Mouse (Mus musculus) forebrain, postnatal 0 days (tissue): ENCODE data around the gene Dhps. TPM values are rescaled to one million over a fixed set of nuclear protein-coding genes. Genes with fewer than 3 reads are reported as not detected.

ENCODE experiments used
- ATAC-seq: fragments of 200-750 bp; cut with Nextera tagmentation; 2 replicates; pipeline ENCODE4 v1.8.0; 2017; ENCODE audit warnings: mild to moderate bottlenecking, moderate library complexity
- DNase-seq: peaks from one replicate; pipeline ENCODE4 v3.0.0-alpha.2; 2015
- H3K27ac ChIP-seq: fragments of 300-500 bp; sonication (generic); 2 replicates; pipeline ENCODE4 v1.5.1; 2014; ENCODE audit warnings: low read depth, mild to moderate bottlenecking, antibody characterized with exemption, low read length, moderate library complexity, mixed read lengths
- H3K27me3 ChIP-seq: fragments of 300-500 bp; sonication (generic); 2 replicates; pipeline ENCODE4 v1.6.1; 2014; ENCODE audit warnings: mild to moderate bottlenecking, low read length, mixed read lengths; ENCODE audit not compliant: insufficient read depth
- H3K36me3 ChIP-seq: fragments of 300-500 bp; sonication (generic); 2 replicates; pipeline ENCODE4 v1.6.1; 2014; ENCODE audit warnings: mild to moderate bottlenecking, moderate library complexity; ENCODE audit not compliant: insufficient read depth
- H3K4me1 ChIP-seq: fragments of 300-500 bp; sonication (generic); 2 replicates; pipeline ENCODE4 v1.6.1; 2014; ENCODE audit warnings: antibody characterized with exemption; ENCODE audit not compliant: insufficient read depth
- H3K4me2 ChIP-seq: fragments of 300-500 bp; sonication (generic); 2 replicates; pipeline ENCODE4 v1.6.1; 2014; ENCODE audit warnings: low read depth, mild to moderate bottlenecking, moderate library complexity
- H3K4me3 ChIP-seq: fragments of 300-500 bp; sonication (generic); 2 replicates; pipeline ENCODE4 v1.5.1; 2014; ENCODE audit warnings: low read depth, low read length, mixed read lengths
- H3K9ac ChIP-seq: fragments of 300-500 bp; sonication (generic); 2 replicates; pipeline ENCODE4 v1.6.1; 2014; ENCODE audit warnings: mild to moderate bottlenecking
- H3K9me3 ChIP-seq: fragments of 300-500 bp; sonication (generic); 2 replicates; pipeline ENCODE4 v1.6.1; 2016; ENCODE audit warnings: low read length
- CTCF ChIP-seq: sonication (generic); IDR thresholded peaks from 2 replicates; pipeline ENCODE4 v1.5.1; 2016; ENCODE audit warnings: antibody characterized with exemption, control low read depth, low read depth
- WGBS: fragments of 180-500 bp; shearing (Covaris S2); extraction: QIAGEN DNeasy Blood & Tissue Kit; methylation state at CpG from one replicate; pipeline ENCODE4 v1.1.7; 2014; 5-methylcytosine and 5-hydroxymethylcytosine counted together
- polyA plus RNA-seq: library from polyadenylated mRNA; unstranded; fragments of >200 nt; fragmentation: Nextera tagmentation; extraction: Ambion mirVana; gene quantifications from 2 replicates; pipeline ENCODE4 v1.2.1, GENCODE M21; 2015
- total RNA-seq: library from RNA; depleted of rRNA; stranded (reverse); fragments of >200 nt; gene quantifications from 2 replicates; pipeline ENCODE4 v1.2.3, GENCODE M21; 2014; rRNA removed

Gene Dhps
- total RNA-seq: 63.1 and 74.3 TPM in 2 replicates
- polyA plus RNA-seq: 104 and 118 TPM in 2 replicates

DNA sequence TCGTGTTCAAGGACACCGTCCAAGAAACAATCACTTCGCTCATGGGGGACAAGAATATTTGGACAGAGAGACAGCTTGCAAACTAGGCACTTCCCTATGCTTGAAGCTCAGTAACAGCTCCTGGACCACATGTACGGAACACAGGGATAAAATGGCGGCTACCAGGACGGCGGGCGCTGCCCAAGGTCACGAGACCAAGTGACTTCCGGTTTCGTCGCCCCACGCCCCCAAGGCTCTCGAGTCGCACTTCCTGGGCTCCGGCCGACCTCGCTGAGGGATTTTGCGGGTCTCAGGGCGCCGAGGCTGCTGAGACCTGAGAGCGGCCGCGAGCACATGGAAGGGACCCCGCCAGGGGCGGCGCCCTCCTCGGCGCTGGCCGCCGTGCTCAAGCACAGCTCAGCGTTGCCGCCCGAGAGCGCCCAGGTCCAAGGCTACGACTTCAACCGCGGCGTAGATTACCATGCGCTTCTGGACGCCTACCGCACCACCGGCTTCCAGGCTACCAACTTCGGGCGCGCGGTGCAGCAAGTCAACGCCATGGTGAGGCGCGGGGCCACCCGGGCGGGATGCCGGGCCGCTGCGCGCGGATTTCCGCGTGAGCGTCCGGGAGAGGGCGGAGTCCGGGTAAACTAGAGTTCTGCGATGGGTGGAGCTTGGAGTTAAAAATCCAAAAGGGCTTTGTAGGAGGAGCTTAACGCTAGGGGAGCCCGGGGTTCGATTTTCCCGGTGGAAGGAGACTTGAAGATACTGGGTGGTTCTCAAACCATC, at the start of gene Dhps:
Gene Dhps (plus strand): TSS at position 244 of the 768 bp plus-strand sequence.
- Histone ChIP-seq H3K9me3 (no peaks in the 10 kb centered on the region), H3K4me3 (peak within 1 kb of the TSS; percentile 94), H3K4me2 (peak within 1 kb of the TSS; percentile 69), H3K36me3 (peaks cover 55% of the 10 kb centered on the region), H3K9ac (peak within 1 kb of the TSS; percentile 85), H3K27ac (peak within 1 kb of the TSS; percentile 94), H3K4me1 (peaks cover 12% of the 10 kb centered on the region), H3K27me3 (no peaks in the 10 kb centered on the region)
- no peak; the same call in 1 of the 2 replicates for TF ChIP-seq CTCF
- peak; percentile 96 for ATAC-seq
- peak; percentile 94 for DNase-seq
- under 1% methylated on average over 67 of the region's 68 CpGs for WGBS

DNA sequence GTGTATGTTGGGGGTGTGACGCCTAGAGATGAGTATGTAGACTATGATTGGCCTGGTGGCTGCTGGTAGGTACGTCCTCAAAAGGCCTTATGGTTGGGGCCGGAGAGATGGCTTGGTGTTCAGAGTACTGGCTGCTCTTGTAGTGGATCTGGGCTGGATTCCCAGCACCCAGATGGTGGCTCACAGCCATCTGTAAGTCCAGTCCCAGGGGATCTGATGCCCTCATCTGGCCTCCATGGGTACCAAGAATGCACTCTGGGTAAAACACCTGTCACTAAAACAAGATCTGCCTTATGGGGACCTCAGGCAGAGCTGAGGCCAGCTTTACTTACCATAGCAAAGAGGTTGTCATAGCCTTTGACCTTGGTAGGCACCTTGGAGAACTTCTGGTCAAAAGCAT, 47.7 kb upstream of the Dhps start:
- Histone ChIP-seq H3K9me3 (no peaks in the 10 kb centered on the region), H3K4me3 (no peak overlapping the region), H3K27ac (no peak overlapping the region), H3K4me2 (no peak overlapping the region), H3K36me3 (peaks cover 32% of the 10 kb centered on the region), H3K4me1 (peaks cover 30% of the 10 kb centered on the region), H3K27me3 (no peaks in the 10 kb centered on the region), H3K9ac (no peak overlapping the region)
- 94% methylated on average over 3 of the region's 3 CpGs for WGBS
- ATAC-seq: no peak
- no peak for DNase-seq
- no peak for TF ChIP-seq CTCF

DNA sequence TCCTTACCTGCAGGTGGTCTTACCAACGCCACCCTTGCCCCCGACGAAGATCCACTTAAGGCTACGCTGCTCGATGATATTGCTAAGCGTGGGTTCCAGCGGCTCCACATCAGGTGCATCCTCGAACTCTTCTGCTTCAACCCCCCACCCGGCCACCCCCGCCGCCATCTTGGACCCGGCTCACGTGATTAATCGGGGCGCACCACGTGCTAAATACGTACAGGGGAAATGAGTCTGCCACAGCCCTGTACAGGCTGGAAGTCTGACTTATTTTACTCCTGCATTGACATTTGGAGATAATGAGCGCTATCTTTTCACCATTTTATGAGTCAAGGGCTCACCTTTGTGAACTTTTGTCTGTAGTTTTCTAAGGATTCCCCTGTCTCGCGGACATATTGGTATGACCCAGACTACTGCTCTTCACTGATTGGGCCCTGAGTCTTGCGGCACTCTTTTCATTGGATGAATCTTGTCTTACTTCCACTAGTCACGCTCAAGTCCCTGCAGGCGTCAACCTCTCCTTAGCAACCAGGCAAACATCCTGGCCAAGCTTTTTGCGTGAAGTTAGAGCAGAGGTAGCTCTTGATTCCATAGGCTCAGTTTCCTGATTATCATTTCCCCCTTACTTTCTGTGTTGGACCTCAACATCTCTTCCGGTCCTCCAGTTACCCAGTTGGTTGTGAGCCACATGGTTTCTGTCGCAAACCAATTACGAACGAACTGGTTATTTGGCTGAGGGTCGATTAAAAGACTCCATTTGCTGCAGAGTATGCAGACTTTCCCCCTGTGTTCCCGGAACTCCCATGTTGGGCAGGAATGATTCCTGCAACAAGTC, 46.2 kb upstream of the Dhps start, which contains the start of gene Asna1:
Gene Asna1 (minus strand): TSS at position 184 of the 835 bp plus-strand sequence.
- no peaks in the 10 kb centered on the region for H3K9me3 ChIP-seq
- H3K4me3 ChIP-seq: peak within 1 kb of the TSS; percentile 71
- DNase-seq (peak; percentile 97), ATAC-seq (peak; percentile 96)
- WGBS: 4% methylated on average over 30 of the region's 30 CpGs
- peaks cover 31% of the 10 kb centered on the region for H3K4me1 ChIP-seq
- peak within 1 kb of the TSS; percentile 92 for H3K27ac ChIP-seq
- peaks cover 31% of the 10 kb centered on the region for H3K36me3 ChIP-seq
- peak within 1 kb of the TSS; percentile 81 for H3K4me2 ChIP-seq
- peak within 1 kb of the TSS; percentile 66 for H3K9ac ChIP-seq
- no peak for TF ChIP-seq CTCF
- no peaks in the 10 kb centered on the region for H3K27me3 ChIP-seq

DNA sequence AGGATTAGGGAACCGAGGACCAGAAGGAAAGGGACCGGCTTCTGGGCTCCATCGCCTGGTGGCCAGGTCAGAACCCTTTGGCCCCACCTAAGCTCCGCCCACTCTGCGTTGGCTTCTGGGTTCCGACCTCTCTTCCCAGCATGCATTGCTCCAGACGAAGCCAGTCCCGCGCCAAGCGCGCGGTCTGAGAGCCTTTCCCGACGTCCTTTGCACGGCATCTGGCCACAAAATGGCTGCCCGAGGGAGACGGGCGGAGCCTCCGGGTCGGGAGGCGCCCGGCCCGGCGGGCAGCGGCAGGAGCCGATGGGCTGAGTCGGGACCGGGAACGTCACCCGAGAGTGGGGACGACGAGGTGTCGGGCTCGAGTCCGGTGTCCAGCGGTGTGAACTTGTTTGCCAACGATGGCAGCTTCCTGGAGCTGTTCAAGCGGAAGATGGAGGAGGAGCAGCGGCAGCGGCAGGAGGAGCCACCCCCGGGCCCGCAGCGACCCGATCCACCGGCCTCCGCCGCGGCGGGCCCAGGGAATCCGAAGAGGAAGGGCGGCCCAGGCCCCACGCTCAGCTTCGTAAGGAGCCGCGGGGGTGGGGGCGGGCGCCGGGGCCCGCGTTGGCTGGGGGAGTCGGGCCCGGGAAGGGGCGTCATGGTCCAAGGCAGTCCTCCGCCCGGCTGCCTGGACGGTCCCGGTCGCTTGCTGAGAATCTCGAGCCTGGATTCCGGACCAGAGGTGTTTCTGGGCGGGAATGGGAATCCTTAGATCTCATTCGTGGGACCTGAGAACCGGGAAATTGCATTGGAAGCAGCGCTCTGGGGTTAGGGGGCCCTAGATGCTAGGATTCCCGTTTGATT, 44.7 kb upstream of the Dhps start, which contains the start of gene Trir:
Gene Trir (plus strand): TSS at position 154 of the 846 bp plus-strand sequence.
- Histone ChIP-seq H3K9me3 (no peaks in the 10 kb centered on the region), H3K9ac (peak within 1 kb of the TSS; percentile 97), H3K4me2 (peak within 1 kb of the TSS; percentile 81), H3K4me3 (peak within 1 kb of the TSS; percentile 87), H3K4me1 (peaks cover 31% of the 10 kb centered on the region), H3K27ac (peak within 1 kb of the TSS; percentile 92), H3K36me3 (peaks cover 32% of the 10 kb centered on the region), H3K27me3 (no peaks in the 10 kb centered on the region)
- ATAC-seq (peak; percentile 75), DNase-seq (peak; percentile 96)
- WGBS: 1% methylated on average over 69 of the region's 75 CpGs
- TF ChIP-seq CTCF: no peak

DNA sequence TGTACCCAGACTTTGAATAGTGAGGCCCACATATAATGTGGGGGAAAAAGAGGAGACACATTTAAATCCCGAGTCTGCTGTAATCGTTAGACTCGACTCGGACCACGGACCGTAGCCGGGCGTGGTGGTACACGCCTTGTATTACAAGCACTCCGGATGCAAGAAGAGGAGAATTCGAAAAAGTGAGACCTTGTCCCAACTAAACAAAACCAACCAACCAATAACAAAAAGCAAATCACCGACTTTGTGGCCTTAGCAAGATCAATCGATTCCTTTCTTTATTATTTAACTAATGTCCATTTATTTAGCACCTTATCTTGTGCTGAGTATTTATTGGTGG, 44.1 kb upstream of the Dhps start:
- H3K9me3 ChIP-seq: no peaks in the 10 kb centered on the region
- ATAC-seq (no peak), DNase-seq (no peak)
- peaks cover 31% of the 10 kb centered on the region for H3K4me1 ChIP-seq
- no peak for TF ChIP-seq CTCF
- WGBS: 2% methylated on average over 13 of the region's 13 CpGs
- H3K4me3 ChIP-seq: peak overlapping the region; percentile 87
- no peaks in the 10 kb centered on the region for H3K27me3 ChIP-seq
- H3K36me3 ChIP-seq: peaks cover 31% of the 10 kb centered on the region
- H3K4me2 ChIP-seq: peak overlapping the region; percentile 81
- H3K9ac ChIP-seq: peak overlapping the region; percentile 97
- H3K27ac ChIP-seq: peak overlapping the region; percentile 92

DNA sequence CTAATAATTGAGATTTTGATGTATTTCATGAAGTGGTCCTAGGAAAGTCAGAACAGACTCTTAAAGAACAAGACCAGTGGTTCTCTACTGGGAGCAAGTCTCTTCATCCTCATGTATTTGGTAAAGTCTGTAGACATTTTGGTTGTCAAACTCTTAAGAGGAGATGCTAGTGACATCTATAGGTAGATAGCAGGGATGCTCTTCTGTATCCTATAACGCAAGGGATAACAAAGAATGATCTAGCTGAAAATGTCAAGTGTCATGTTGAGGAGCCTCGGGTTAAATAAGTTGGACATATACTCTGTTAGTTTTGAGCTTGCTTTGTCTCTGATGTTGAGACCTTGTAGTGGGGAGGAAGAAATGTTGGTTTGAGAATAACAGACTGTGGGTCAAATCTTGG, 43.6 kb upstream of the Dhps start:
- H3K9me3 ChIP-seq: no peaks in the 10 kb centered on the region
- no peak overlapping the region for H3K27ac ChIP-seq
- ATAC-seq (no peak), DNase-seq (no peak)
- peak overlapping the region; percentile 87 for H3K4me3 ChIP-seq
- H3K27me3 ChIP-seq: no peaks in the 10 kb centered on the region
- H3K9ac ChIP-seq: peak overlapping the region; percentile 97
- peaks cover 31% of the 10 kb centered on the region for H3K4me1 ChIP-seq
- 15% methylated on average over 2 of the region's 2 CpGs for WGBS
- peak overlapping the region; percentile 81 for H3K4me2 ChIP-seq
- peak; percentile 45 for TF ChIP-seq CTCF
- peaks cover 32% of the 10 kb centered on the region for H3K36me3 ChIP-seq
